Mouse (Mus musculus) ES-E14 (cell line): ENCODE measurements around the gene BC025920.

Experiments
- CHD2 ChIP-seq: IDR thresholded peaks from 2 replicates; pipeline ENCODE4 v1.6.1; 2014; ENCODE audit warnings: mild to moderate bottlenecking, low read depth, low read length, inconsistent platforms
- ZC3H11A ChIP-seq: IDR thresholded peaks from 2 replicates; pipeline ENCODE4 v1.6.1; 2012; ENCODE audit warnings: low read depth, mild to moderate bottlenecking, inconsistent platforms, low read length, borderline replicate concordance
- ZNF384 ChIP-seq: IDR thresholded peaks from 2 replicates; pipeline ENCODE4 v1.6.1; 2012; ENCODE audit warnings: low read depth, low read length, inconsistent platforms

DNA sequence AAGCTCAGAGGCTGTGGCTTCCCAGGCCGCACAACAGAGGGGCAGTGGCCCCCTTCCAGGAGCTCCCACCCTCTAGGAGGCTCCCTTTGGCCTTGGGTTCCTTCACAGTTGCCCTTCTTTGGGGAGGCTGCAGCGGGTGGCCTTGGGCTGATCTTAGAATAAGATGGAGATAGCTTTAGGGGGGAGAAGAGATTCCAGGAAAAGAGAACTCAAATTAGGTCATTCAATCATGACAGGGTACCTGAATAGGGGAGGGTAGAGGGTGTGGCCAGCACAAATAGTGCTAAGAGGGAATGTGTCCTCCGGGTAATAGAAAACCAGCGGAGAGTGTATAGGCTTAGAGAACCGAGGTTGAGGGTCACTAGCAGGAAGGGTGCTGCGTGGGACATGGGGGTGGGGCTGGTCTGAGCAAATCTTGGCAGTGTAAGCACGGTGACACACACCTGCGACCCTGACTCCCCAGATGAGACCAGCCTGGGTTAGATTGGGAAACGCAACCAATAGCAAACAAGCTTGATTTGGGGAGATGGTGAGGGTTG lies 33.9 kb upstream of the BC025920 start:
- no peak for TF ChIP-seq CHD2
- TF ChIP-seq ZNF384: no peak
- no peak for TF ChIP-seq ZC3H11A
